Mouse (Mus musculus) megakaryocyte-erythroid progenitor cell, adult 5-6 weeks (primary cell): ENCODE measurements around the gene Gm9. TPM values are rescaled to one million over a fixed set of nuclear protein-coding genes. Genes with fewer than 3 reads are reported as not detected.
A peak's percentile ranks its signal among the peaks of the same experiment; 100 is the strongest.
"Not testable (repeated sequence)": the region's sequence is repeated elsewhere in the genome, so short reads cannot be mapped to it uniquely, and the experiment has no call there.

ENCODE experiments used
- ATAC-seq: replicated peaks from 2 replicates; pipeline ENCODE4 v1.8.0; 2016; ENCODE audit warnings: mild to moderate bottlenecking, inconsistent platforms; ENCODE audit not compliant: severe bottlenecking, poor library complexity, low FRiP score, low TSS enrichment
- total RNA-seq, 2 experiments: library from RNA; stranded (forward) in 1 of 2; stranded (reverse) in 1 of 2; fragments of 200-1000, 215-1000 nt in 1 of 2; fragments of >200 nt in 1 of 2; fragmentation: Nextera tagmentation in 1 of 2; gene quantifications; 2 replicates each; pipeline ENCODE4 v1.2.3; 2014 to 2017

The Gm9 gene
- total RNA-seq (2014; fragmentation: Nextera tagmentation) = not detected in 2 replicates
- total RNA-seq (2017) = not detected in 2 replicates

GRCm38 (mm10) chrX:37210941-37211340, at the start of gene Gm9:
TSS of gene Gm9 (minus strand) at chrX:37211041.
- no peak for ATAC-seq

DNA sequence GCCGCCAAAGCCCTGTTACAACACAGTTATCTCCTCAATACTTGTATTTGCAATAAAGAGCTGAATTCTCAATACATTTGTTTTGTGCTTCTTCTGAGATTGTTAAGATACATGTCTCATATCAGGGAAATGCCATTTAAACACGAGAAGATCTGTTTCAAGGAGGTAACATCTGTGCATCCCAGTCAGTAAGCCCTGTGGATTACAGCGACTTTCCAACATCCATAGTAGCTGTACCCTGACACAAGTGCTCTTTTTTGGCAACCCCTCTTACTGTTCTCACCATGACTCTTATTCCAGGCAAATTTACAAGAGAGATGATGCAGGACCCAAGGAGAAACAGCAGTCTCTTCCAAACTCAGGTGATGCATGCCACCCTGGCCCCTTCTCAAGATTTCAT, 38.8 kb upstream of the Gm9 start, which contains the start of gene Rhox3a:
Gene Rhox3a, plus strand, starts transcription at position 301 of the 400 bp plus-strand sequence.
- not testable (repeated sequence) for ATAC-seq

- ATAC-seq = not testable (repeated sequence)
These were observed 33.8 kb upstream of the Gm9 start, which contains the start of gene Rhox2a for GRCm38 (mm10) chrX:37244676-37245075. TSS of gene Rhox2a (plus strand) at chrX:37244976.

GRCm38 (mm10) chrX:37222158-37222557, 11.3 kb upstream of the Gm9 start, which contains the start of gene Rhox1:
TSS of gene Rhox1 (minus strand) at chrX:37222258.
- not testable (repeated sequence) for ATAC-seq

- no peak for ATAC-seq
These were observed 12.2 kb downstream of the Gm9 start for GRCm38 (mm10) chrX:37198676-37199075.

DNA sequence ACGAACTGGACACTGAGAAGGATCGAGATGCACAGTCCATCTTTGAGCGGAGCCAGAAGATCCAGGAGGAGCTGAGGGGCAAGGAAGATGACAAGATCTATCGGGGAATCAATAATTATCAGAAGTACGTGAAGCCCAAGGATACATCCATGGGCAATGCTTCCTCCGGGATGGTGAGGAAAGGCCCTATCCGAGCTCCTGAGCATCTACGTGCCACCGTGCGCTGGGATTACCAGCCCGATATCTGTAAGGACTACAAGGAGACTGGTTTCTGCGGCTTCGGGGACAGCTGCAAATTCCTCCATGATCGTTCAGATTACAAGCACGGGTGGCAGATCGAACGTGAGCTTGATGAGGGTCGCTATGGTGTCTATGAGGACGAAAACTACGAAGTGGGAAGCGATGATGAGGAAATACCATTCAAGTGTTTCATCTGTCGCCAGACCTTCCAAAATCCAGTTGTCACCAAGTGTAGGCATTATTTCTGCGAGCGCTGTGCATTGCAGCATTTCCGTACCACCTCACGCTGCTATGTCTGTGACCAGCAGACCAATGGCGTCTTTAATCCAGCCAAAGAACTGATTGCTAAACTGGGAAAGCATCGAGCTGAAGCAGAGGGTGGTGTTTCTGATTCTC, 19.0 kb downstream of the Gm9 start:
- no peak; the same call in 1 of the 2 replicates for ATAC-seq

- peak; percentile 92 for ATAC-seq
These were observed 19.6 kb downstream of the Gm9 start, which contains the start of the genes Ndufa1 and Rnf113a1 for GRCm38 (mm10) chrX:37191105-37191743. TSS of gene Ndufa1 (minus strand) at chrX:37191163. TSS of gene Rnf113a1 (plus strand) at chrX:37191245.

- no peak for ATAC-seq
These were observed 20.1 kb downstream of the Gm9 start for GRCm38 (mm10) chrX:37190755-37191104.

DNA sequence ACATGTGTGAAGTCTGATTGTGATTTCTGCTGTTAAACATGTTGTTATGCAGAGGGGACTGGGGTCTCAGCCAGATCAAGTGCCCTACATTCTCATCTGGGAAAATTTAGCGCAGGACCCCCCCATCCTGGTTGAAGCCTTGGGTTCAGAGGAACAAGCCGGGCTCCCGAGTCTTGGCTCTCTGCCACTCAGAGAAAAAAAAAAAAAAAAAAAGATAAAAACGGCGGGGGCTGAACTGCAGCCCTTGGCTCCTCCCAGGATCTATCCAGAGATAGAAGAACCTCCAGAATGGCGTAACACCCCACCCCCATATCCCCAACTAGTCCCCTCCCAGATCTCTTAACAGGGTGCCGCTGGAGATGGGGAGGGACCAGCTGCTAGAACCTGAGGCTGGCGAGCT, 26.4 kb downstream of the Gm9 start:
- not testable (repeated sequence) for ATAC-seq

DNA sequence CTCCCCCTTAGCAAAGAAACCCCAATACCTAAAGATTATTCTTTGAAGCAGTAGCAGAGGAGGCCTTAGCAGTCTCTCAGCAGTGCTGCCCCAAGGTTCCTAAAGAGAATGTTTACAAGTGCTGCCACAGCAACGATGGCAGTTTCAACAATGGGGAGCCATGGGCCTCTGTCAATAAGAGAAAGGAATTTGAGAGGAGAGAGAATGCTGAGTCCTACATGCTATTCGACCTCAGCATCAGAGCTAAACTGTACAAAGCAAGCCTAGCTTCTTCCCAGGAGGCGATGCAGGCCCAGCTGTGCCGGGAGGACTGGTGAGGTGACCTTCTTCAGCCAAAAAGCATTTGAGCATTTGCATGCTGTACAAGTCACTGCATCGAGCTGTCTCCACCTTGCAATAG, 42.1 kb downstream of the Gm9 start, which contains the start of gene Akap14:
Gene Akap14, minus strand, starts transcription at position 101 of the 400 bp plus-strand sequence.
- ATAC-seq = no peak

GRCm38 (mm10) chrX:37167085-37167484, 43.8 kb downstream of the Gm9 start:
- ATAC-seq = peak; percentile 87

DNA sequence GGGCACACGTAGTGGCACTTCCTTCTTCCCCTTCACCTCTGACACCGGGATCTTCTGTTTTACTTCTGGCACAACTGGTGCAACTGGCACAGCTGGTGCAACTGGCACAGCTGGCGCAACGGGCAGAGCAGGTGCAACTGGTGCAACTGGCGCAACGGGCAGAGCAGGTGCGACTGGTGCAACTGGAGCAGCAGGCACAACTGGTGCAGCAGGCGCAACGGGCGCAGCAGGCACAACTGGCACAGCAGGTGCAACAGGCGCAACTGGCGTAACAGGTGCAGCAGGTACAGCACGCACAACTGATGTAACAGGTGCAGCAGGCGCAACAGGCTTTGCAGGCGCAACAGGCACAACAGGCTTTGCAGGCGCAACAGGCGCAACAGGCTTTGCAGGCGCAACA, 47.7 kb downstream of the Gm9 start:
- ATAC-seq = no peak

GRCm38 (mm10) chrX:37161169-37161568, 49.7 kb downstream of the Gm9 start:
- ATAC-seq = no peak

Other genes starting within 250 kb of the Gm9 start
- 15.5 TPM in 2 replicates for gene Sept6, start 219.2 kb downstream of the Gm9 start, total RNA-seq (2014; fragmentation: Nextera tagmentation)
- gene Sept6, start 219.2 kb downstream of the Gm9 start, total RNA-seq (2017) = 19.9 and 27.3 TPM in 2 replicates
- not detected in 2 replicates for gene Sowahd, start 162.2 kb downstream of the Gm9 start, total RNA-seq (2014; fragmentation: Nextera tagmentation)
- gene Sowahd, start 162.2 kb downstream of the Gm9 start, total RNA-seq (2017) = not detected in 2 replicates
- 2,164 and 2,516 TPM in 2 replicates for gene Rpl39, start 125.6 kb downstream of the Gm9 start, total RNA-seq (2014; fragmentation: Nextera tagmentation)
- gene Rpl39, start 125.6 kb downstream of the Gm9 start, total RNA-seq (2017) = 4,522 and 6,227 TPM in 2 replicates
- 43.4 and 80.8 TPM in 2 replicates for gene Upf3b, start 100.7 kb downstream of the Gm9 start, total RNA-seq (2014; fragmentation: Nextera tagmentation)
- gene Upf3b, start 100.7 kb downstream of the Gm9 start, total RNA-seq (2017) = 87.5 and 105 TPM in 2 replicates
- gene Nkap, start 84.2 kb downstream of the Gm9 start, total RNA-seq (2014; fragmentation: Nextera tagmentation) = 20.1 and 22.4 TPM in 2 replicates
- gene Nkap, start 84.2 kb downstream of the Gm9 start, total RNA-seq (2017) = 45.9 and 70.9 TPM in 2 replicates
- gene Akap14, start 42.2 kb downstream of the Gm9 start, total RNA-seq (2014; fragmentation: Nextera tagmentation) = not detected in 2 replicates
- not detected in 2 replicates for gene Akap14, start 42.2 kb downstream of the Gm9 start, total RNA-seq (2017)
- 231 and 296 TPM in 2 replicates for gene Ndufa1, start 19.9 kb downstream of the Gm9 start, total RNA-seq (2014; fragmentation: Nextera tagmentation)
- gene Ndufa1, start 19.9 kb downstream of the Gm9 start, total RNA-seq (2017) = 114 and 134 TPM in 2 replicates
- gene Rnf113a1, start 19.8 kb downstream of the Gm9 start, total RNA-seq (2014; fragmentation: Nextera tagmentation) = 5.7 and 7.4 TPM in 2 replicates
- 0.80 and 4.4 TPM in 2 replicates for gene Rnf113a1, start 19.8 kb downstream of the Gm9 start, total RNA-seq (2017)
- not detected in 2 replicates for gene Rhox1, start 11.2 kb upstream of the Gm9 start, total RNA-seq (2014; fragmentation: Nextera tagmentation)
- gene Rhox1, start 11.2 kb upstream of the Gm9 start, total RNA-seq (2017) = not detected in 2 replicates
- not detected in 2 replicates for gene Rhox2a, start 33.9 kb upstream of the Gm9 start, total RNA-seq (2014; fragmentation: Nextera tagmentation)
- not detected in 2 replicates for gene Rhox2a, start 33.9 kb upstream of the Gm9 start, total RNA-seq (2017)
- not detected in 2 replicates for gene Rhox3a, start 38.9 kb upstream of the Gm9 start, total RNA-seq (2014; fragmentation: Nextera tagmentation)
- not detected in 2 replicates for gene Rhox3a, start 38.9 kb upstream of the Gm9 start, total RNA-seq (2017)
- gene Rhox4a, start 54.3 kb upstream of the Gm9 start, total RNA-seq (2014; fragmentation: Nextera tagmentation) = not detected in 2 replicates
- not detected in 2 replicates for gene Rhox4a, start 54.3 kb upstream of the Gm9 start, total RNA-seq (2017)
- gene Rhox3a2, start 169.0 kb upstream of the Gm9 start, total RNA-seq (2014; fragmentation: Nextera tagmentation) = not detected in 2 replicates
- not detected in 2 replicates for gene Rhox3a2, start 169.0 kb upstream of the Gm9 start, total RNA-seq (2017)
- not detected in 2 replicates for gene Rhox4a2, start 179.8 kb upstream of the Gm9 start, total RNA-seq (2014; fragmentation: Nextera tagmentation)
- not detected in 2 replicates for gene Rhox4a2, start 179.8 kb upstream of the Gm9 start, total RNA-seq (2017)
- not detected in 2 replicates for gene Rhox2b, start 201.0 kb upstream of the Gm9 start, total RNA-seq (2014; fragmentation: Nextera tagmentation)
- not detected in 2 replicates for gene Rhox2b, start 201.0 kb upstream of the Gm9 start, total RNA-seq (2017)
- not detected in 2 replicates for gene Rhox4b, start 221.5 kb upstream of the Gm9 start, total RNA-seq (2014; fragmentation: Nextera tagmentation)
- gene Rhox4b, start 221.5 kb upstream of the Gm9 start, total RNA-seq (2017) = not detected in 2 replicates
- not detected in 2 replicates for gene Rhox2c, start 242.6 kb upstream of the Gm9 start, total RNA-seq (2014; fragmentation: Nextera tagmentation)
- not detected in 2 replicates for gene Rhox2c, start 242.6 kb upstream of the Gm9 start, total RNA-seq (2017)
- not detected in 2 replicates for gene Rhox3c, start 247.5 kb upstream of the Gm9 start, total RNA-seq (2014; fragmentation: Nextera tagmentation)
- not detected in 2 replicates for gene Rhox3c, start 247.5 kb upstream of the Gm9 start, total RNA-seq (2017)